Mouse (Mus musculus): ENCODE results near the gene Sap30l.

GRCm38 (mm10) chr11:57834031-57834430 is 32.6 kb downstream of the Sap30l start:
- TF ChIP-seq POLR2A (IDR thresholded peaks at IDR 0.05; ENCODE audit: borderline replicate concordance, control insufficient read depth, low read depth, low read length), result no peak
- TF ChIP-seq CTCF (IDR thresholded peaks at IDR 0.05; ENCODE audit: control insufficient read depth, insufficient read depth, low read length), result no peak

Data from bone marrow, adult 2 months (tissue).